Mouse (Mus musculus): ENCODE data around the gene Mtf1.

DNA sequence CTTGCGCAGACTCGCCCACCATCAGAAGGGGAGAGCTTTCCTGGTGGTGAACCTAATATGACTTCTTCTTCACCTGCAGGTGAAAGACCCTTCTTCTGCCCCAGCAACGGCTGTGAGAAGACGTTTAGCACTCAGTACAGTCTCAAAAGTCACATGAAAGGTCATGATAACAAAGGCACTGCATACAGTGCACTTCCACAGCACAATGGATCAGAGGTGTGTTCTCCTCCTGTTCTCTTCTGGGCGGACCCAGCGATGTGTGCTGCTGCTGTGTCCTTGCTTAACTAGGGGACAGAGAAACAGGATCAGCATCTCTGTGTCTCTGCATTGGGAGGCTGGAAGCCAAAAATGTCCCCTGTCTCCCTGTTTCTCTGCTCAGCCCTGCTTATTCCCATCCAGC lies 23.1 kb downstream of the Mtf1 start:
- TF ChIP-seq CTCF (IDR thresholded peaks at IDR 0.05; ENCODE audit: control insufficient read depth, insufficient read depth, low read length) (no peak), POLR2A (IDR thresholded peaks at IDR 0.05; ENCODE audit: borderline replicate concordance, control insufficient read depth, low read depth, low read length) (no peak)

All from bone marrow, adult 2 months (tissue).